Mouse (Mus musculus) cerebellum, postnatal 36 days (tissue): ENCODE measurements around the gene Lztr1.
"Not testable (repeated sequence)": the region's sequence is repeated elsewhere in the genome, so short reads cannot be mapped to it uniquely, and the experiment has no call there.

Experiments
- DNase-seq, 2 experiments: peaks; one replicate each; pipeline ENCODE4 v3.0.0; 2021 to 2022; ENCODE audit warnings: mixed read lengths in 2 of 2

Lztr1 gene

DNA sequence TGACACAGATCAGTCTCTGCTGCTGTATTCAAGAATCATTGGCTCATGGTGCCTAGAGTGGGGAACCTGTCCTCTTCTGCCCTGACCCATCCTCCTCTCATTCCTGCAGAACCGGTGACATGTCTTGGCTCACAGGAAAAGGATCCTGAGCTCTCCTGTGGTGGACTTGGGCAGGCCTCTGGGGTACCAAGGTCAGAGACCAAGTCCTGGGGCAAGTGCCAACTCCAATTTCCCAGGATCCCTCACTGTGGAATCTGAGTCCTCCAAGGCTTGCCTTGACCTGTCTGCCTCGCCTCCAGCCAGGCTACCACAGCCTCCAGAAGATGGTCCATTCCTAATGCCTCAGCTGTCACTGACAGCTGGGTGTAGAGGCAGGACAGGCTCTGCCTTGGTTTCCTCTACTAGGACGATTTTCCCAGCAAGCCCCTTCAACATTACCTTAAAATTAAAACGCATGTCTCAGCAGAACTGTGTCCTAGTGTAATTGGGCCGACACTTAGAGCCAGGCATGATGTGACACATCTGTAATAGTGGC is 1.4 kb upstream of the Lztr1 start:
- DNase-seq = no peak

DNA sequence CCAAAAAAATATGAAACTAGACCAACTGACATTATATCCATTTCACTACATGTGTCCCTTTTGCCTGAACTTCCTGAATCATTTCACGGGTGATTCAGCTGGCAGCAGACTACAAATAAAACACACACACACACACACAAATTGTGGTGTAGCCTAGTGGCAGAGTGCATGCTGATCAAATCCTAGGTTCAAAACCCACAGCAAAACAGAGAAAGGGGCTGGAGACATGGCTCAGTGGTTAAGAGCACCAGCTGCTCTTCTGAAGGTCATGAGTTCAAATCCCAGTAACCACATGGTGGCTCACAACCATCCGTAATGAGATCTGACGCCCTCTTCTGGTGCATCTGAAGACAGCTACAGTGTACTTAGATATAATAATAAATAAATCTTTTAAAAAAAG is 457 bp upstream of the Lztr1 start:
- not testable (repeated sequence) for DNase-seq

GRCm38 (mm10) chr16:17509240-17509597 is 731 bp downstream of the Lztr1 start:
- DNase-seq = no peak

GRCm38 (mm10) chr16:17510143-17510542 is 1.7 kb downstream of the Lztr1 start:
- DNase-seq = no peak

DNA sequence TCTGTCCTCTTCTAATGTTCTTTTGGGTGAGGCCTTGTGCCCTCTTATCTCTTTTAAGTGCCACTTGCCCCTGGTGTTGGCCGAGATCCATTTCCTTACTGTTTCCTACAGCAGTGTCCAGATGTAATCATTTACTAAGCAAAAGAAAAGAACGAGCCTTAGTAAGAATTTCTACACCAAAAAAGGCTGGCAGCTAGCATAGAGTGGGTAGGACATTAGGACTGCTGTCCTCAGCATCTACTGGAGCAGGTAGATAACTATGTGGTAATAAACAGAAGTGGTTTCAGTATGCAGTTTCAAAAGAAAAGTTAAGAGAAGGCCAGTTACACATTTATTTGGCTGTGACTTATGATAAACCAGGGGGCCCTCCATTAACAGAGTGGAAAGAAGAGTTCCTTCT is 2.2 kb downstream of the Lztr1 start:
- no peak for DNase-seq

DNA sequence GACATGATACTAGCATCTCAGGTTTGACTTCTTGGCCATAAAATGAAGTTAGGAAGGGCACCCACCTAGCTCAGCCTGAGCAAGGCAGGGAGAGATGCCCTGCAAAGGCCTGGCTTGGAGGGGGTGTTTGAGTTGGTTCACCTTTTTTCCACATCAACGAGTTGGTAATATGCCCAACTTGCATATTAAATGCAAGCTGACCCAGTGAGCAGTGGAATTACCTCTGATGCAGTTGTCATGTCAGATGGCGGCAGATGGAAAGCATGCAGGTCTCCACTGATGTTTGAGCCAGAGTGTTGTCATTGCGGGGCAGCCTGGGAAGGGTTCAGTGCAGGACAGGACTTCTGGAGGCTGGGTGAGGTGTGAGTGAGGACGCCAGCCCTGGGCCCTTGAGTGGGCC is 2.9 kb downstream of the Lztr1 start:
- no peak for DNase-seq

DNA sequence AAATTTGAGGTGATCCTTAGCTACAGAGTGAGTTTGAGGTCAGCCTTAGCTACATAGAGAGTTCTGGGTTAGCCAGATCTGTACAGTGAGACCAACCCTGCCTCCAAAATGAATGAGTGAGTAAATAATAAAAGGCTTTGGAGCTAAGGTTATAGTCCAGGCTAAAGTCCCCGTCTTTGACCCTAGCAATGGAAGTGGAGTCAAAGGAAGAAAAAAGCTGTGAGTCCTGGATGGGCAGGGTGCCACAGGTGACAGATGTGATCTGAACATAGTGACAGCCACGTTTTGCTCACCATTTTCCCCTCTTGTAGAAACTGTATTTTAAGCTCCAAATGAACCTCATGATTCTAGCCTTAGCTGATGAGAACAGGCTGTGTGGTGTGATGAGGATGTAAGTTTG is 10.4 kb downstream of the Lztr1 start:
- no peak for DNase-seq

DNA sequence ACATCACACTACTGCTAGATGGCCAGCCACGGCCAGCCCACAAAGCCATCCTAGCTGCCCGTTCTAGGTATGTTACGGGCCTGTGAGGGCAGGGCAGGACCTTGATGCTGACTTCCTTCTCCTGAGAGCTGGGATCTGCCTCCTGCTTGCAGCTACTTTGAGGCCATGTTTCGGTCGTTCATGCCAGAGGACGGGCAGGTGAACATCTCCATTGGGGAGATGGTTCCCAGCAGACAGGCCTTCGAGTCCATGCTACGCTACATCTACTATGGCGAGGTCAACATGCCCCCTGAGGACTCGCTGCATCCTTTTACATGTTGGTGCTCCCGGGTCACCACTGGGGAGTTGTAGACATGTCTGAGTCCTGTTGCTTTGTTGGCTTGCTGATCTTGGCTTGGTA is 15.7 kb downstream of the Lztr1 start:
- DNase-seq = no peak

GRCm38 (mm10) chr16:17525524-17525923 is 17.0 kb downstream of the Lztr1 start:
- DNase-seq = no peak

DNA sequence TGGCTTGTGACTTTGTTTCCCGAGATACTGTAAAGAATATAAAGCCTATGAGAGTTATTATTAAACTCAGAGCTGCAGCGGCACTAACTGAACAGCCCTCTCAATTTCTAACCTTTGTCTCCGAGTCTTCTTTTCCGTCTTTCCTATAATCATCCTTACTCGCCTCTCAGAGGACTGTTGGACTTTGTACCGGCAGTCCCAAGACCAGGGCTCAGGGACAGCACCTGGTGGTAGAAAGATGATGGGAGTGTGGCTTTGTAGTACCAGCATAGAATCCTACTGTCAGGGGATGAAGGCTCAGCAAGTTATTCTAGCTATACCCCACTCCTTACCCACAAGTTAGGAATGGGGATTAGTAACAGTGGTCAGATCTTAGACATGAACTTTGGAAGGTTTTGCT is 17.7 kb downstream of the Lztr1 start:
- DNase-seq = no peak

DNA sequence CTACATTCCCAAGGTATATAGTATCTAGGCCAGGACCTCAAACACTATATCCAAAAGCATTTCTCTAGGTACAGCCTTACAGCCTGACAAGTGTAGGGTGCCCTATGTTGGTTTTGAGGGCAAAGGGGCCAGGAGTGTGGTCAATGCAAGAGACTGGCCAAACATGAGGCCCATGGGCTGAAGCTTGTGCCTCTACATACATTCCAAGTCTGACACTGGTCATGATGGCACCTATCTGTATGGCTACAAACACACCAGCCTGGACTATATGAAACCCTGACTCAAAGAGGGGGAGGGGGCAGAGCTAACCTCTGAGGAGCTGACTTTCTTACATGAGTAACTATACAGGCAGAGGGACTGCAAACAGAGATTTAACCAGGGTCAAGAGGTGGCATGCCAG is 19.1 kb downstream of the Lztr1 start:
- no peak for DNase-seq

- no peak for DNase-seq
These were observed 19.8 kb downstream of the Lztr1 start for GRCm38 (mm10) chr16:17528276-17528675.

DNA sequence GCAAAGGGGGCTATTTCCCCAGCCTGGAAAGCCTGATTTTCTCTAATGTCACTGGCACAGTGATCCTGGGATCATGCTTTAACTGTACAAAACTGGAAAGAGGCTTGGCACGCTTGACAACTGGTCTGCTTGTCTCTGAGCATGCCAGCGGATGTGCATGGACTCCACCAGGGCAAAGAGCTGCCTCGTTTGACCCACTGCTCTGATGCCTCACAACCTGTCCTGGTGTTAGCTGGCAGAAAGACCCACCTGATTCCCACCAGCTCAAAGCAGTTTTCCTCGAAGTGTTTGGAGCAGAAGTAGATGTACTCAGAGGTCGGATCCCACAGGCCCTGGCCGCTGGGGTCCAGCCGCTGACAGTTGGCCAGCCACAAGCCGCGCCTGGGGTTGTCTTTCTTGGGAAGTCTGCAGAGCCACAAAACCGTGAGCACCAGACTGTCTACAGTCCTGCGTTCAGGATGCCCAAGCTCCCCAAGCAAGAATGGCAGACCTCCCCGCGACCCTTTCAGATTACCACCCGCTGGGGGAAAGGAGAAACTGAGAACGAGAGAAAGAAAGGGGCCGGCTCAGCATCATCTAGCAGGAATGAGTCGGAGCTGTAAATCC is 21.6 kb downstream of the Lztr1 start:
- DNase-seq = peak in 1 of 2 experiments; percentile 25

- DNase-seq = peak; percentile 93 to 97
These were observed 22.3 kb downstream of the Lztr1 start, which contains the start of gene Thap7 for GRCm38 (mm10) chr16:17530640-17531288. TSS of gene Thap7 (minus strand) at chr16:17531136.

DNA sequence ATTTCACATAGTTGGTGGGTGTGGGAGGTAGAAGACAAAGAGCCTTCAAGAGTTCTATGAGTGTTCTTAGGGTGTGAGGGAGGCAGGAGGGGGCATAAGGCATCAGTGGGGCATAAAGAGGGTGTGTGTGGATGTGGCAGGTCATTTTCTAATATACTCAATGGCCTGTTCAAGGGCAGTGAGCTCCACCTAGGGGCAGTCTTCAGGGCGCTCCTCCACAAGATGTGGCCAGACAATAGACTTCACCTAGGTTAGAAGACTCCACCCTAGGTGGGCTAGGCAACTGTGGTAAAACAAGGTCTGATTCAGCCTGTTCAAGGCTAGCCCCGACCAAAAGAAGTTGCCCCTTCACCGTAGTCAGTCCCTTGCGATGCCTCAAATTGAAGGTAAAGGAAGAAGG is 23.8 kb downstream of the Lztr1 start:
- peak; percentile 38 to 40 for DNase-seq

GRCm38 (mm10) chr16:17532676-17533329 is 24.3 kb downstream of the Lztr1 start:
- DNase-seq = no peak

- DNase-seq = peak; percentile 44 to 48
These were observed 28.1 kb downstream of the Lztr1 start for GRCm38 (mm10) chr16:17536584-17536983.

DNA sequence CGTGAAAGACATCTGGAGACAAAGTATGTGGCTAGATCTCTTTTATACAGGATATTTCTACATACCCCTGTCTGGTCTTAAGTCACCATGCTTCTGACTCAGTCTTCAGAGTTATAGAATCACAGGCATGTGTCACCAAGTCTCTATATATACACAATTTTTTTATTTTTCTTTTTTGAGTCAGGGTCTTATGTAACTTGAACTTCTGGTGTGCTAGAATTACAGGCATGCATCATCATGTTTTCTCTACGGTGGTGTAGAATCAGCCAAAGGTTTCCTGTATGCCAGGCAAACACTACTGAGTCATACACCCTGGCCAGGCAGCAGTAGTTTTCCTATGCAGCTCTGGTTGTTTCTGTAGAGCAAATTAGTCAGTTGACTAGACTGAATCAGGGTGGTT is 34.1 kb downstream of the Lztr1 start:
- no peak for DNase-seq

GRCm38 (mm10) chr16:17552837-17553236 is 44.3 kb downstream of the Lztr1 start:
- DNase-seq = no peak

DNA sequence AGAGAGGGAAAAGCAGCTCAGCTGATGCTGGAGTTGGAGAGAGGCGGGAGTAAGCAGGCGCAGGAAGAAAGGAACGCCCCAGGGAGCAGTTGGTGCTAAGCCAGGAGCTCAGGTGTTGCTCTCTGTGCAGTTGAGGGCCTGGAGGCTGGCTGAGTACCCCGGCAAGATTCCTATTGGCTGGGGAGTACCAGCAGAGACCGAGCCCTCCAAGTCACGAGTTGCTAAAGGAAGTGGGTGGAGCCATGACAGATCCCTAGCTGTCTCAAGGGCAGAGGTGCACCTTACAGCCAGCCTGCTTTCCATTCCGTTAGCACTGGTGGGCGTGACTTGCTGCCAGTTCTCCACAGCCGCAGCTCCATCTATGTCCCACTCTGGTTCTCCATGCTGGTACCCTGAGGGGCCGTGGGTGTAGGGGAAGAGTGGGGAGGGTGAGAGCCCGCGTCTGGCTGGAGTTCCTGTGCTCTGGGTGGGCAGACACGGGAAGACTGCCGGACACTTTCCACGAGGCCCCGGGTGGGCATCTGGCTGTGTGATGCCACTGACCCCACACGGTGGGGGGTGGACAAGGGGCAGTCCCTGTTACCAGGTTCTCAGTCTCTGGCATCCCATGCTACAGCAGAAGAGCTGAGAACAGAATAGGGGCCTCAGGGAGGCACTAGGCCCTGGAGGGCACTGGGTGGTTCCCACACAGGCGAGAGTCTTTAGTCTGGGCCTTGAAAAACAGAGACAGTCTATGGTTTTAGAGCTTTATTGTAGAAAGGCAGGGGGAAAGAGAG is 45.6 kb downstream of the Lztr1 start:
- no peak for DNase-seq

- DNase-seq = not testable (repeated sequence)
These were observed 46.2 kb downstream of the Lztr1 start for GRCm38 (mm10) chr16:17554702-17555101.

DNA sequence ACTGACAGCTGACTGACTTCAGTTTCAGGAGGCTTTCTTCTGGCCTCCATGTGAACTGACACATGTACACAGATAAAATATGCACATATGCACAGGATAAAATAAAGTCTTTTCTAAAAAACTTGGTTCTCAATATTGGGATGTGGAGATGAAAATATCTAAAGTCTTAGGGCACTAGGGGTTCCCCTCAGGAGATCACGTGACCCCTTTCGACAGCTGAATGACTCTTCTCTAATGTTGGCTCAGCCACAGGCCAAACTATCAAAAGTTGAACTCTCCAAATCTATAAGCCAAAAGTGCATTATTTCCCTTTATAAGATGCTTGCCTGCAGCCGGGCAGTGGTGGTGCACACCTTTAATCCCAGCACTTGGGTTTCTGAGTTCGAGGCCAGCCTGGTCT is 47.7 kb downstream of the Lztr1 start:
- DNase-seq = no peak

GRCm38 (mm10) chr16:17556907-17557306 is 48.4 kb downstream of the Lztr1 start:
- no peak for DNase-seq
